Comparison of ENCODE assay signal across 17 mouse cellular contexts in the genomic region with DNA sequence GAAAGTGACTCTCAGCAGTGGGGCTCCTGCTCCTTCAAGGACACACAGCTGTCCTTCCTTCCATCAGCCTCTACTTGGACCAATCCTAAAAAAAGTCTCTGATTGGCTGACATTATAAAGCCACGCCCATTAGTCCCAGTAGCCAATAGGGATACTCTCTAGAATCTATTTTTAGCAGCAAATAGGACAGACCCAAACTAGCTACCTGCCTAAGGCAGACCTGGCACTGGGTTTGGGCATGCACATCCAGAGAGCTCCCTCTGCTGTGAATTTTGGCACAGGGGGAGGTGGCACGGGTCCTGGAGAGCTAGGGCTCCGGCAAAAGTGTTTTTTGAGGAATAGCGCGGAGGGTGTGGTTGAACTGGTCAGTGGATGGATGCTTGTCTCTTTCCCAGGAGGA. TPM values are rescaled to one million over a fixed set of nuclear protein-coding genes. Genes with fewer than 3 reads are reported as not detected.
DNase-seq lines count a peak whose midpoint lies in the region; ATAC-seq and TF ChIP-seq lines count a peak whose summit lies in the region.
"Had no signal": no experiment of that assay in that cellular context is flagged by ENCODE, and none has a peak within 500 bp of the region (broad histone marks: within the 10 kb centered on the region; RNA-seq: fewer than 3 reads in every experiment).

No protein-coding gene starts in this region.

- H3K9me3 ChIP-seq in heart, embryonic 14.5 days (ENCODE audit: control insufficient read depth, low read length), result no peaks in the 10 kb centered on the region
- no peaks in the 10 kb centered on the region for H3K9me3 ChIP-seq in E14TG2a.4 (ENCODE audit: low read length)
- H3K9me3 ChIP-seq in ES-Bruce4 (replicated peaks; ENCODE audit: control insufficient read depth, insufficient read depth, low read length, poor library complexity, severe bottlenecking), result no peaks in the 10 kb centered on the region
- H3K9me3 ChIP-seq: hindbrain, embryonic 15.5 days; limb, embryonic 12.5 days; liver, embryonic 15.5 days; midbrain, embryonic 10.5 days had no signal

- intact Hi-C loops in gastrocnemius, postnatal 36 days (cut with DNase I), result no loop called here

- TF ChIP-seq EP300 in ES-Bruce4 (IDR thresholded peaks at IDR 0.05; ENCODE audit: insufficient read depth, low read depth, low read length), result no peak

- no peak overlapping the region for H3K4me3 ChIP-seq in heart, embryonic 14.5 days (ENCODE audit: control insufficient read depth in 1 of 2, insufficient read depth in 1 of 2, low read depth in 1 of 2, low read length in 2 of 2)
- H3K4me3 ChIP-seq in E14TG2a.4 (replicated peaks; ENCODE audit: low read length) (peak overlapping the region; percentile 63), ES-Bruce4 (ENCODE audit: low read depth, low read length) (peak overlapping the region; percentile 31)
- H3K4me3 ChIP-seq: hindbrain, embryonic 15.5 days; limb, embryonic 12.5 days; liver, embryonic 15.5 days; midbrain, embryonic 10.5 days; myocyte had no signal

- H3K4me1 ChIP-seq in heart, embryonic 14.5 days (ENCODE audit: control insufficient read depth in 2 of 2, insufficient read depth in 2 of 2, low read length in 2 of 2), result peaks cover 15 to 24% of the 10 kb centered on the region in 2 experiments
- H3K4me1 ChIP-seq in E14TG2a.4 (replicated peaks; ENCODE audit: low read depth, low read length), result peaks cover 60% of the 10 kb centered on the region
- H3K4me1 ChIP-seq in ES-Bruce4 (ENCODE audit: control insufficient read depth, insufficient read depth, low read length), result peaks cover 4% of the 10 kb centered on the region
- H3K4me1 ChIP-seq: liver, embryonic 15.5 days had no signal

- TF ChIP-seq POLR2A in ES-Bruce4 (IDR thresholded peaks at IDR 0.05; ENCODE audit: insufficient read depth, low read length), result no peak

- H3K27ac ChIP-seq in heart, embryonic 14.5 days (replicated peaks in 1 of 2; ENCODE audit: control insufficient read depth in 1 of 2, insufficient read depth in 1 of 2, low read depth in 2 of 2, low read length in 2 of 2), result no peak overlapping the region
- H3K27ac ChIP-seq in ES-Bruce4 (ENCODE audit: insufficient read depth, low read length), result peak overlapping the region; percentile 52
- H3K27ac ChIP-seq: hindbrain, embryonic 15.5 days; limb, embryonic 12.5 days; liver, embryonic 15.5 days; midbrain, embryonic 10.5 days had no signal

- DNase-seq in heart, adult 8-10 months (ENCODE audit: low spot score), result no peak
- DNase-seq in cerebellum, postnatal 25 days, result peak; percentile 64 to 70
- DNase-seq in right cerebral cortex, postnatal 10 days (ENCODE audit: low spot score in 2 of 2), result no peak
- DNase-seq in gastrocnemius, postnatal 36 days, result no peak
- DNase-seq: adrenal gland, postnatal 36 days; right cerebral cortex, postnatal 25 days; thymus, adult 2 months had no signal

- H3K4me2 ChIP-seq in heart, embryonic 14.5 days (ENCODE audit: low read length), result 0 out of 2 replicates have a peak overlapping the region, but pooled peaks have one; percentile 21
- H3K4me2 ChIP-seq: hindbrain, embryonic 15.5 days; limb, embryonic 12.5 days; liver, embryonic 15.5 days had no signal

- peaks cover 41% of the 10 kb centered on the region for H3K27me3 ChIP-seq in heart, embryonic 14.5 days (ENCODE audit: control insufficient read depth, insufficient read depth, low read length)
- peaks cover 29% of the 10 kb centered on the region for H3K27me3 ChIP-seq in E14TG2a.4 (ENCODE audit: insufficient read depth, low read length)
- H3K27me3 ChIP-seq in ES-Bruce4 (ENCODE audit: control insufficient read depth, insufficient read depth, low read length, poor library complexity, severe bottlenecking), result no peaks in the 10 kb centered on the region

- peak; percentile 30; the same call in 1 of the 2 replicates for ATAC-seq in heart, embryonic 14.5 days (ENCODE audit: insufficient number of reproducible peaks, insufficient read depth, low FRiP score, low read depth)

- H3K36me3 ChIP-seq in heart, embryonic 14.5 days (ENCODE audit: control insufficient read depth, insufficient read depth, low read length), result no peaks in the 10 kb centered on the region
- H3K36me3 ChIP-seq in E14TG2a.4 (ENCODE audit: insufficient read depth, low read length) (peaks cover under 1% of the 10 kb centered on the region), ES-Bruce4 (ENCODE audit: control insufficient read depth, insufficient read depth, low read length, poor library complexity, severe bottlenecking) (no peaks in the 10 kb centered on the region)
- H3K36me3 ChIP-seq: hindbrain, embryonic 15.5 days; limb, embryonic 12.5 days; liver, embryonic 15.5 days; midbrain, embryonic 10.5 days had no signal

- 19% methylated on average over 5 of the region's 5 CpGs for WGBS in heart, embryonic 14.5 days

- TF ChIP-seq CTCF in E14TG2a.4 (conservative IDR thresholded peaks at IDR 0.05; ENCODE audit: low read length) (no peak), ES-Bruce4 (IDR thresholded peaks at IDR 0.05; ENCODE audit: low read depth, low read length) (no peak)

- H3K9ac ChIP-seq in heart, embryonic 14.5 days (ENCODE audit: low read length), result no peak overlapping the region
- H3K9ac ChIP-seq in ES-Bruce4 (ENCODE audit: low read depth, poor library complexity, severe bottlenecking), result peak overlapping the region; percentile 9; the same call in 1 of the 2 replicates
- H3K9ac ChIP-seq: hindbrain, embryonic 15.5 days; limb, embryonic 12.5 days; liver, embryonic 15.5 days had no signal

RNA-seq across cellular contexts. Expression of gene Tcte1, which starts 3.3 kb away (rescaled TPM):
- 0.28 and 0.39 TPM in 2 replicates for polyA plus RNA-seq in heart, embryonic 14.5 days (2014; fragmentation: Nextera tagmentation; extraction: Ambion mirVana)
- total RNA-seq in heart, adult 8-10 months (2022), result not detected
- not detected in 2 replicates for polyA plus RNA-seq in ES-Bruce4 (2011; ENCODE audit: insufficient read depth, insufficient read length, low read depth, missing spikeins)
- total RNA-seq in gastrocnemius, postnatal 36 days (2021), result not detected
- total RNA-seq: adrenal gland, postnatal 36 days; CH12.LX; granulocyte monocyte progenitor cell, adult 5-6 weeks had no signal
- polyA plus RNA-seq: myocyte had no signal

RNA-seq across cellular contexts. Expression of gene Aars2, which starts 19.9 kb away (rescaled TPM):
- 13.2 and 15.3 TPM in 2 replicates for polyA plus RNA-seq in heart, embryonic 14.5 days (2014; fragmentation: Nextera tagmentation; extraction: Ambion mirVana)
- 10 to 100 TPM; 18.7 to 21.1 (median 19.9) TPM for total RNA-seq in heart, adult 8-10 months (2022)
- polyA plus RNA-seq in ES-Bruce4 (2011; ENCODE audit: insufficient read depth, insufficient read length, low read depth, missing spikeins), result 18.1 and 19.0 TPM in 2 replicates
- 10 to 100 TPM; 13.7 to 14.9 TPM for total RNA-seq in gastrocnemius, postnatal 36 days (2021)

RNA-seq across cellular contexts. Expression of gene Tmem151b, which starts 22.9 kb away (rescaled TPM):
- polyA plus RNA-seq in heart, embryonic 14.5 days (2014; fragmentation: Nextera tagmentation; extraction: Ambion mirVana), result 0.47 and 0.55 TPM in 2 replicates
- under 1 TPM in 1 of 4 experiments, not detected in 3; 0.09 TPM for total RNA-seq in heart, adult 8-10 months (2022)
- polyA plus RNA-seq in ES-Bruce4 (2011; ENCODE audit: insufficient read depth, insufficient read length, low read depth, missing spikeins), result 1.5 and 1.8 TPM in 2 replicates
- total RNA-seq in gastrocnemius, postnatal 36 days (2021), result under 1 TPM in 1 of 2 experiments, not detected in 1; 0.13 TPM
- total RNA-seq: granulocyte monocyte progenitor cell, adult 5-6 weeks had no signal

RNA-seq across cellular contexts. Expression of gene Nfkbie, which starts 28.9 kb away (rescaled TPM):
- 2.7 and 2.9 TPM in 2 replicates for polyA plus RNA-seq in heart, embryonic 14.5 days (2014; fragmentation: Nextera tagmentation; extraction: Ambion mirVana)
- total RNA-seq in heart, adult 8-10 months (2022), result 1 to 10 TPM in 3 of 4 experiments, under 1 TPM in 1; 0.65 to 1.5 (median 1.3) TPM
- polyA plus RNA-seq in ES-Bruce4 (2011; ENCODE audit: insufficient read depth, insufficient read length, low read depth, missing spikeins), result 2.7 and 3.0 TPM in 2 replicates
- total RNA-seq in gastrocnemius, postnatal 36 days (2021), result under 1 TPM; 0.64 to 0.79 TPM

RNA-seq across cellular contexts. Expression of gene Slc35b2, which starts 37.1 kb away (rescaled TPM):
- 91.3 and 92.4 TPM in 2 replicates for polyA plus RNA-seq in heart, embryonic 14.5 days (2014; fragmentation: Nextera tagmentation; extraction: Ambion mirVana)
- total RNA-seq in heart, adult 8-10 months (2022), result 10 to 100 TPM; 23.1 to 27.9 (median 25.3) TPM
- 28.2 and 31.7 TPM in 2 replicates for polyA plus RNA-seq in ES-Bruce4 (2011; ENCODE audit: insufficient read depth, insufficient read length, low read depth, missing spikeins)
- 10 to 100 TPM; 17.3 to 21.4 TPM for total RNA-seq in gastrocnemius, postnatal 36 days (2021)

Comparison
In these comparisons a context has a peak if more than half of its experiments do, and no peak if none do; other contexts are left out.
1. H3K4me3 ChIP-seq: peak in E14TG2a.4 (single experiment) and ES-Bruce4 (single experiment); none in heart, embryonic 14.5 days (0 of 2).
2. DNase-seq: peak in cerebellum, postnatal 25 days (2 of 2); none in heart, adult 8-10 months (single experiment), right cerebral cortex, postnatal 10 days (0 of 2) and gastrocnemius, postnatal 36 days (0 of 2).